Mouse (Mus musculus) testis, postnatal 10 days (tissue): ENCODE data around the gene Gm10337.

Experiments used
- DNase-seq: peaks from one replicate; pipeline ENCODE4 v3.0.0; 2021; ENCODE audit warnings: low spot score

Gene Gm10337

DNA sequence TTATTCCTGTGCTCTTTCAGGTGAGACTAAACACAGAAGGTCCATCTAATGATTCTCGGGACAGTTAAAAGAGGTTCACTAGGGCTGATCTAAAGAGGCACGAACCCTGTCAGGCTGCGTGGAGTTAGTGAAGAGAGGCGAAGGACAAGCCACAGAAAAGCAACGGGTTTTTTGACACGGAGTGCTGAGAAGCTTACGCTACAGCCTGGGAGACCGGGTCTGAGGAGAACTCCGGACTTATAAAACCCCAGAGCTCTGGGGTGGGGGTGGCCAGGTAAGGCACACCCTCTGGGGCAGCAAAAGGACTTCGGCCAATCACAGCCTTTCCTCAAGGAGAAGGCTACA, 14.1 kb downstream of the Gm10337 start:
- no peak for DNase-seq

DNA sequence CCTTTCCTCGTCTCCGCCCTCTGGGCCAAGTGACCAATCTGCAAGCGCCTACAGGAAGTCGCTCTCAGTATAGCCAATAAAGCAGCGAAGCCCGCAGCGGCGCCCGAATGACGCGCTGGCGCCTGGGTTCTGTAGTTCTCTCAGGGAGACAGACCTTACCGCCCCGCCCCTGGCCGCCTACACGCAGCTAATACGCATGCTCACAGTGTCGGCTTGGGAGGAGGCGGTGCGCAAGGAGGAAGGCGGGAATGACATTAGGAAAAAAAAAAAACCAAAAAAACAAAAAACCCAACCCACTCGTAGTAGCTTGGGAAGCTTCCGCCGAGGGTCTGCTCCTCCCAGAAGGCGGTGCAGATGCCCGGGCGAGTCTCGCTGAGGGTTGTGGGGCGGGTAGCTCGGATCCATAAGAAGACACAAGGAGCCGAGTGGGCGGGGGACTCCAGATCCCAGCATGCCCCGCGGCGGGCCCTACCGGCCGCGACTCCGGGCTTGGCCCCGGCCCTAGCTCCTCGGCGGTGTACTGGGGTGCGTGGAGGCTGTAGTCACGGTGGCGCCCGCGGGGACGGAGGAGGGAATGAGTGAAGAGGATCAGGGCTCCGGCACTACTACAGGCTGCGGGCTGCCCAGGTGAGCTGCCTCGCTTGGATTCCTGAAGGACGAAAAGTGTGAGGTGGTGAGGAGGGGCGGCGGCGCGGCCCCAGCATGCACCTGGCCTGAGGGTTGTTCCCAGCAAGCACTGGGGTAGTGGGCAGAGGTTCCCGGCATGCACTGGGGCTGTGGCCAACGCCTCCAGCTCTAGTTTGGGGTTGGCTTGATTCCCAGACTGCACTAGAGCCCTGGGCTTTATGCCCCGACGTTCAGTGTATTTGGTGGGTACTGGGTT, 14.7 kb downstream of the Gm10337 start, which contains the start of gene Tarbp2:
Tarbp2 (plus strand) TSS at position 217 of the 883 bp plus-strand sequence.
- DNase-seq = peak; percentile 98

- no peak for DNase-seq
Observed at GRCm38 (mm10) chr15:102518859-102519201, 15.3 kb downstream of the Gm10337 start.

GRCm38 (mm10) chr15:102519211-102520141, 16.0 kb downstream of the Gm10337 start:
- DNase-seq = no peak

GRCm38 (mm10) chr15:102520416-102520815, 16.9 kb downstream of the Gm10337 start:
- DNase-seq = no peak

- no peak for DNase-seq
Observed at GRCm38 (mm10) chr15:102521480-102521879, 18.0 kb downstream of the Gm10337 start.

GRCm38 (mm10) chr15:102524892-102525485, 21.5 kb downstream of the Gm10337 start, which contains the start of gene Npff:
TSS of gene Npff (minus strand) at chr15:102524942.
- peak; percentile 84 for DNase-seq

- DNase-seq = no peak
Observed at GRCm38 (mm10) chr15:102526111-102527002, 22.8 kb downstream of the Gm10337 start.

DNA sequence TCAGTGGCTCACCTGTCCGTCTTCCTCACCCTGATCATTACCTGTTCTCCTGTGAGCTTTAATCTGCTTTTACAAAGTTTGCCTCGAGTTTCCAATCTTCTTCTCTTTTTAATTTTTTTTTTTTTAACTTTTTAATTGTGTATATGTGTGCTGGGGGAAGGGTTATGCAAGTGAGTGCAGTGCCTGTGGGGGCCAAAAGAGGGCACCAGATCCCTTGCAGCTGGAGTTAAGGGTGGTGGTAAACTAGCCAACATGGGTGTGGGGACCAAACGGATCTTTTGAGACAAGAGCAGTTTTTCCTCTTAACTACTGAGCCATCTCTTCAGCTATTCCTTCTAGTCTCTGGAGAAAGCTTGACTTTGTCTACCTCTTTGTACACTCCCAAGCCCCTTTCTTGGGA, 24.4 kb downstream of the Gm10337 start:
- DNase-seq = no peak

DNA sequence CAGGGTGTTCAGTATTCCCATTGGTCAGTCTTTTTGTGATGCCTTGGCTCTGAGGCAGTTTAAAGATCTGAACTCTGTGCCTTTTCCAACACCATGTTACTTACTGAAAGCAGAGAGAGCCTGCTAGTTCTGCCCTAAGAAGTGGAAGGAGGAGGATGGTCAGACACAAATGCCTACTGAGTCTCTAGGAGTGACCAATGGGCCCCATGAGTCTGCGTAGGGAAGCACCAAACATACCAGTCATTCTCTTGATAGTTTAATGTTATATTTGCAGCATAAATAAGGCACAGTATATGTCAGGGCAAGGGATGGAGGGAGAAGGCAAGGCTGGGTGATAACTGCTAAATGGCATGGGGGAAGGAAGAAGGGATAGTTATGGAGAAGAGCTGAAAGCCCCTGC, 24.9 kb downstream of the Gm10337 start:
- no peak for DNase-seq

- no peak for DNase-seq
Observed at GRCm38 (mm10) chr15:102530566-102530965, 27.0 kb downstream of the Gm10337 start.

- DNase-seq = no peak
Observed at GRCm38 (mm10) chr15:102531586-102531985, 28.1 kb downstream of the Gm10337 start.

- no peak for DNase-seq
Observed at GRCm38 (mm10) chr15:102532106-102532900, 28.8 kb downstream of the Gm10337 start.

DNA sequence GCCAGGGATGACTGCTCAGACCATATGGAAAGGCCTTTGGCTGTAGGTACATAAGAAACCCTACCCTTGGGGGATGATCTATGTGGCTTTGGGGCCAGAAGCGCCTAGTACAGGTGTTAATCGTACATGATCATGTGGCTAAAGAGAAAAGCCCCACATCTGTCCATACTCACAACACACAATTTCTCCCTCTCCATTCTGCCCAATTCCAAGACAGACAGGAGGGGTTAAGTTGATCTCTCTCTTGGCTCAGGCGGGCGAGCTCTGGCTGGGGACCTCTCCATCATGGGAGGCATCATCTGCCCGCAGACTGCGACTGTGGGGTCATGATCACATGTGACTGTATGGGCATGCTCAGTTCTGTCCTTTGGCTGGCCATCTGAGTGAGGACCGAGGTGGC, 30.4 kb downstream of the Gm10337 start:
- no peak for DNase-seq

DNA sequence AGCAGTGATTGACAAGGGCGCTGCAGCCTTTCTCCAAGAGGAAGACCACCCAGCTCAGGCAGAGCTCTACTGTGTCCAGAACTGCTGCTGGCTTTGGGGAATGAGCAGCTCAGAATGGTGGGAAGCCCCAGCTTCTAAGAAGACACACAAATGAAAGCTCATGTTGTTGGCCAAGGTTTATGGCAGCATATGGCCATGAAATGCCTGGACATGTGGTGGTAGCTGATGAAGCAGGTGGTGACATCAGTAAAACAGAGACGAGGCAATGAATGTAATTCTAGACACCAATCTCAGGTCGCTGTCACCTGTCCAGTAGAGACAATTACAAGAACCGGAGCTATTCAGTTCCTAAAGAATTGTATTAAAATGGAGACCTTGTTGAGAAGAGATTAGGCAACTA, 41.3 kb downstream of the Gm10337 start:
- peak; percentile 23 for DNase-seq

DNA sequence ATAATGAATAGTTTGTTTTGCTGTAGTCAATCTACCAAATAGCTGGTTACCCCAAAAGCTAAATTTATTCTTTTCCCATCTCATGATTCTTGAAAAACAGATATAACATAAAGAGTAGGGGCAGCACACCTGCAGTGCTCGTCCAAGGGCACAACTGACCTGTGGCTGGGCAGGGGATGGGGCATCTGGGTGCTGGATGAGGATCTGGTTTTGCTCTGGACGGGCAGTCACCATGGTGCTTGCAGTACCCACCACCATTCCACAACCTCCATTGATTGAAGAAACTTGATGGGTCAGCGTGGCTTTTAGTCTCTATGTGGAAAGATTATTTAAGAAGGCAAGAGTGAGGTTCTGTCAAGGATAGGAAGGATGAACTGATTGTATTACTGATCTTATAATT, 42.7 kb downstream of the Gm10337 start:
- DNase-seq = peak; percentile 33

DNA sequence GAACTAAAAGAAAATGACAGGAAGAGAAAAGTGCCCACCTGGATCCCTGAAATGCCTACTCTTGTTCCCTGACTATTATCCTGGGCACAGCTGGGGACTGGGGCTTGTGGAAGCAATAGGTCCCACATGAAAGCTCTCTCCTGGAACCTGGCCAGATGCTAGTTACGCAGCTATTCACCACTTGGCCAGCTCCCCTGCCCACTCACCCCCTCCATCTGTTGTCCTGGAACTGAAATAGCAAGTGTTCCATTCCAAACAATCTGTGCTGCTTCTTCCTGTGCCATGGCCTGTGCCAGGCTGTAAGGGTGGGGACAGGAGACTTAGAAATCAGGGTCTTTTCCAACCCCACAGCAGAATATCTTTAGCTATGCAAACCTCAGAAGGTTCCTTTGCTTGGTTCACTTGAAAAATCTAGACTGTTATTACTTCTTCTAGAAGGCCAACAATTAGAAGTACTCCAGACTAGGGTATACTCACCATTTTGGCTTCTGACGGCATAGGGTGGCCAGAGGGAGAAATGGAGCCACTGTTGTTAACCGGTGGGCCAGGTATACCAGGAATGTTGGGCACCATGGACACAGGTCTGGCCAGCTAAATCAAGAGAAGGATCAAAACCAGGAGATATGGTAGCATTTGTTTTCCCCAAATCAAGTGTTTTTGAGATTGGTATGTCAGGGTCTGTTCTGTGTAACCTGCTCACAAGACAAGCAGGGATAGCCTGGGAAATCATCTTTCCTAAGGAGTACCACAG, 43.3 kb downstream of the Gm10337 start:
- peak; percentile 47 for DNase-seq

GRCm38 (mm10) chr15:102547478-102547877, 44.0 kb downstream of the Gm10337 start:
- DNase-seq = peak; percentile 29

DNA sequence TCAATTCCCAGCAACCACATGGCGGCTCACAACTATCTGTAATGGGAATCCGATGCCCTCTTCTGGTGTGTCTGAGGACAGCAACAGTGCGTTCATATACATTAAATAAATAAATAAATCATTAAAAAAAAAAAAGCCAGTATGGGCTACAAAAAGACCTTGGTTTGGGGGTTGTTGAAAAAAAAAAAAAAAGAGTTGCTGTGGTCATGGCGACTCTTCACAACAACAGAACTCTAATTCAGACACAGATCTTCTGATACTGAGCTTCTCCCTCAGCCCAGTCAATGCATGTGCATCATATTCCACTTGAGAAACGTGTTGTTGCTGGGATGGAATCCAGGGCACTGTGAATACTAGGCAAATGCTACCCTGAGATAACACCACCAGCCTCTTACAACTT, 49.1 kb downstream of the Gm10337 start:
- DNase-seq = no peak
